Mouse (Mus musculus) forebrain, postnatal 0 days (tissue): ENCODE results near the gene 4933428G20Rik. TPM values are rescaled to one million over a fixed set of nuclear protein-coding genes. Genes with fewer than 3 reads are reported as not detected.

Experiments
- ATAC-seq: fragments of 200-750 bp; cut with Nextera tagmentation; 2 replicates; pipeline ENCODE4 v1.8.0; 2017; ENCODE audit warnings: mild to moderate bottlenecking, moderate library complexity
- DNase-seq: peaks from one replicate; pipeline ENCODE4 v3.0.0-alpha.2; 2015
- H3K27ac ChIP-seq: fragments of 300-500 bp; sonication (generic); 2 replicates; pipeline ENCODE4 v1.5.1; 2014; ENCODE audit warnings: low read depth, mild to moderate bottlenecking, antibody characterized with exemption, low read length, moderate library complexity, mixed read lengths
- H3K27me3 ChIP-seq: fragments of 300-500 bp; sonication (generic); 2 replicates; pipeline ENCODE4 v1.6.1; 2014; ENCODE audit warnings: mild to moderate bottlenecking, low read length, mixed read lengths; ENCODE audit not compliant: insufficient read depth
- H3K36me3 ChIP-seq: fragments of 300-500 bp; sonication (generic); 2 replicates; pipeline ENCODE4 v1.6.1; 2014; ENCODE audit warnings: mild to moderate bottlenecking, moderate library complexity; ENCODE audit not compliant: insufficient read depth
- H3K4me1 ChIP-seq: fragments of 300-500 bp; sonication (generic); 2 replicates; pipeline ENCODE4 v1.6.1; 2014; ENCODE audit warnings: antibody characterized with exemption; ENCODE audit not compliant: insufficient read depth
- H3K4me2 ChIP-seq: fragments of 300-500 bp; sonication (generic); 2 replicates; pipeline ENCODE4 v1.6.1; 2014; ENCODE audit warnings: low read depth, mild to moderate bottlenecking, moderate library complexity
- H3K4me3 ChIP-seq: fragments of 300-500 bp; sonication (generic); 2 replicates; pipeline ENCODE4 v1.5.1; 2014; ENCODE audit warnings: low read depth, low read length, mixed read lengths
- H3K9ac ChIP-seq: fragments of 300-500 bp; sonication (generic); 2 replicates; pipeline ENCODE4 v1.6.1; 2014; ENCODE audit warnings: mild to moderate bottlenecking
- H3K9me3 ChIP-seq: fragments of 300-500 bp; sonication (generic); 2 replicates; pipeline ENCODE4 v1.6.1; 2016; ENCODE audit warnings: low read length
- CTCF ChIP-seq: sonication (generic); IDR thresholded peaks from 2 replicates; pipeline ENCODE4 v1.5.1; 2016; ENCODE audit warnings: antibody characterized with exemption, control low read depth, low read depth
- WGBS: fragments of 180-500 bp; shearing (Covaris S2); extraction: QIAGEN DNeasy Blood & Tissue Kit; methylation state at CpG from one replicate; pipeline ENCODE4 v1.1.7; 2014; 5-methylcytosine and 5-hydroxymethylcytosine counted together
- polyA plus RNA-seq: library from polyadenylated mRNA; unstranded; fragments of >200 nt; fragmentation: Nextera tagmentation; extraction: Ambion mirVana; gene quantifications from 2 replicates; pipeline ENCODE4 v1.2.1, GENCODE M21; 2015
- total RNA-seq: library from RNA; depleted of rRNA; stranded (reverse); fragments of >200 nt; gene quantifications from 2 replicates; pipeline ENCODE4 v1.2.3, GENCODE M21; 2014; rRNA removed

The 4933428G20Rik gene
- total and polyA plus RNA-seq, 2 experiments from 2014 or later, result 0.25 to 0.38 TPM

DNA sequence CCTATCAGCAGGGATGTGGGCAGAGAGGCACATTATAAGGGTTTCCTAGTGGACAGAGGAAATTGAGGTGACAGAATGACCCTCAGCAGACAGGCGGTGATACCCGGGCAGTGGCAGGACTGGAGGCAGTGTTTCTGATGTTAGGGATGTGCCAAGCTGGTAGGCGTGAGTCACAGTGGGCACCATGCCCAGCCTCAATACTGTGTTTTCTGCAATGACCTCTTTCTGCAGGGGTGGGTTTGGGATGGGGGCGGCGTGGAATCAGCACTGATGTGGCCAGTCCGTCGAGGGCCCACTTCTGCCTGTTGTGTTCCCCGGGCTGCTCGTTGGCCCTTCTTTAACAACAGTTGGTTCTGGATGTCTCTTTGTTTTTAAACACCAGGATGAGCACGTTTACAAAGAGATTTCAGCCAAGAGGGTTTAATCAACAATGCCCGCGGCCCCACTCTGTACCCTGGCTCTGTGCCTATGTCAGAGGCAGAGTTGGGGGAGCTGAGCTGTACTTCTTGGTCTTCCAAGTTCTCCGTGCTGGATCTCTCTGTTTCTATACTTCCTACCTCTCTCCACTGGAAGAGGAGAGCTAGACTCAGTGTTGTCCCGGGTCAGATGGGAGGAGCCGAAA lies 59.0 kb downstream of the 4933428G20Rik start:
- H3K27me3 ChIP-seq, result peaks cover 3% of the 10 kb centered on the region; the same call in 1 of the 2 replicates
- 32% methylated on average over 15 of the region's 15 CpGs for WGBS
- DNase-seq (peak; percentile 51), ATAC-seq (no peak)
- H3K27ac ChIP-seq, result no peak overlapping the region
- no peak for TF ChIP-seq CTCF
- H3K9ac ChIP-seq, result no peak overlapping the region
- H3K4me3 ChIP-seq, result no peak overlapping the region
- no peaks in the 10 kb centered on the region for H3K9me3 ChIP-seq
- peaks cover 10% of the 10 kb centered on the region for H3K36me3 ChIP-seq
- peak overlapping the region; percentile 45; the same call in 1 of the 2 replicates for H3K4me2 ChIP-seq
- 0 out of 2 replicates have a peak, but pooled peaks cover 6% of the 10 kb centered on the region for H3K4me1 ChIP-seq

Other genes starting within 250 kb of the 4933428G20Rik start
- gene Npepps, start 219.7 kb downstream of the 4933428G20Rik start, total RNA-seq, result 66.5 and 98.7 TPM in 2 replicates
- 62.5 and 92.1 TPM in 2 replicates for gene Npepps, start 219.7 kb downstream of the 4933428G20Rik start, polyA plus RNA-seq
- gene Mrpl45, start 184.6 kb downstream of the 4933428G20Rik start, total RNA-seq, result 29.0 and 34.9 TPM in 2 replicates
- 33.3 and 37.7 TPM in 2 replicates for gene Mrpl45, start 184.6 kb downstream of the 4933428G20Rik start, polyA plus RNA-seq
- gene Gpr179, start 148.3 kb downstream of the 4933428G20Rik start, total RNA-seq, result 0.46 and 0.62 TPM in 2 replicates
- 0.21 and 0.45 TPM in 2 replicates for gene Gpr179, start 148.3 kb downstream of the 4933428G20Rik start, polyA plus RNA-seq
- 54.9 and 64.3 TPM in 2 replicates for gene Socs7, start 137.8 kb downstream of the 4933428G20Rik start, total RNA-seq
- gene Socs7, start 137.8 kb downstream of the 4933428G20Rik start, polyA plus RNA-seq, result 5.3 and 6.4 TPM in 2 replicates
- gene Arhgap23, start 84.8 kb downstream of the 4933428G20Rik start, total RNA-seq, result 52.7 and 52.9 TPM in 2 replicates
- 7.0 and 10.2 TPM in 2 replicates for gene Arhgap23, start 84.8 kb downstream of the 4933428G20Rik start, polyA plus RNA-seq
- gene Srcin1, start 75.8 kb upstream of the 4933428G20Rik start, total RNA-seq, result 50.1 and 70.7 TPM in 2 replicates
- 8.9 and 12.0 TPM in 2 replicates for gene Srcin1, start 75.8 kb upstream of the 4933428G20Rik start, polyA plus RNA-seq
- 5.0 and 6.8 TPM in 2 replicates for gene Epop, start 129.4 kb upstream of the 4933428G20Rik start, total RNA-seq
- gene Epop, start 129.4 kb upstream of the 4933428G20Rik start, polyA plus RNA-seq, result 3.6 and 4.1 TPM in 2 replicates
- 42.2 and 48.1 TPM in 2 replicates for gene Mllt6, start 163.1 kb upstream of the 4933428G20Rik start, total RNA-seq
- 1.7 TPM in 2 replicates for gene Mllt6, start 163.1 kb upstream of the 4933428G20Rik start, polyA plus RNA-seq
- gene Cisd3, start 185.5 kb upstream of the 4933428G20Rik start, total RNA-seq, result 14.4 and 15.5 TPM in 2 replicates
- 27.2 and 27.8 TPM in 2 replicates for gene Cisd3, start 185.5 kb upstream of the 4933428G20Rik start, polyA plus RNA-seq
- 13.0 and 21.9 TPM in 2 replicates for gene Pcgf2, start 200.2 kb upstream of the 4933428G20Rik start, total RNA-seq
- gene Pcgf2, start 200.2 kb upstream of the 4933428G20Rik start, polyA plus RNA-seq, result 10.0 and 12.6 TPM in 2 replicates
- gene Psmb3, start 203.1 kb upstream of the 4933428G20Rik start, total RNA-seq, result 322 and 350 TPM in 2 replicates
- 499 and 621 TPM in 2 replicates for gene Psmb3, start 203.1 kb upstream of the 4933428G20Rik start, polyA plus RNA-seq
- 131 and 146 TPM in 2 replicates for gene Pip4k2b, start 244.4 kb upstream of the 4933428G20Rik start, total RNA-seq
- 4.2 and 4.6 TPM in 2 replicates for gene Pip4k2b, start 244.4 kb upstream of the 4933428G20Rik start, polyA plus RNA-seq